Mouse (Mus musculus) cerebellum, postnatal 36 days (tissue): ENCODE results near the gene Naglu.

ENCODE experiments used
- DNase-seq, 2 experiments: peaks; one replicate each; pipeline ENCODE4 v3.0.0; 2021 to 2022; ENCODE audit warnings: mixed read lengths in 2 of 2

Gene Naglu

DNA sequence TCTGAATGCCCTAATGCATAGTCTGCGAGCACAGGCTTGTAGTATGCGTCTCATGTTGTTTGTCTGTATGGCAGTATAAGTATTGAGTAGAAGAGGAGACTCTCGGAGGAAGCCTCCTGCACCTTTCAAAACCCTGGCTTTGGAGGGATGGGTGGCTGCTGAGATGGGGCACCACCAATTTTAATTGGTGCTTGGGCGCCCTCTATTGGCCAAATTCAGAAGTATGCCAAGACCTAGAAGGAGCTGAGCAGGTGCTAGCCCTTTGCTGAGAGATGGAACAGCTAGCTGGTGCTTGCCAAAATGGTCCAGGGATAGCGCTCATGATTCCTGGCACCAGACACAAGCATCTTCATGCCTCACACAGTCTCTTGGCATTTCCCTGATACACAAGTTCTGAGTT is 12.0 kb upstream of the Naglu start:
- peak; percentile 89 to 95 for DNase-seq

DNA sequence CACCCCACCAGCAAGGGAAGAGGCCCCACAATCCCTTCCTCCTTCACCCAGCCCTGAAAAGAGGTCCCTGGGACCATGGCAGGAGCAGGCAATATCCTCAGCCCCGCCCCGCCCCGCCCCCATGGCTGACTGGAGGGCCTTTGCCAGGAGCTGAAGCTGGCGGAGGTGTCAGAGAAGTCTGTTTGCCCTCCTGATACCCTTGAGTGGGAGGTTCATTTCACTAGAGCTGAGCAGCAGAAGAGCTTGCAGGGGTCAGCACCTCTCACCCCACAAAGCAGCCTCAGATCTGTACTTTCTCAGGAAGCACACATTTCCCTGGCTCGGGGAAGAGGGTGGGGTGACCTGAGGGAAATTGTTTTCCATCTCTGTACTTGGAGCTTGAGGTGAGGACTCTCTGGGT is 11.1 kb upstream of the Naglu start:
- DNase-seq, result no peak

DNA sequence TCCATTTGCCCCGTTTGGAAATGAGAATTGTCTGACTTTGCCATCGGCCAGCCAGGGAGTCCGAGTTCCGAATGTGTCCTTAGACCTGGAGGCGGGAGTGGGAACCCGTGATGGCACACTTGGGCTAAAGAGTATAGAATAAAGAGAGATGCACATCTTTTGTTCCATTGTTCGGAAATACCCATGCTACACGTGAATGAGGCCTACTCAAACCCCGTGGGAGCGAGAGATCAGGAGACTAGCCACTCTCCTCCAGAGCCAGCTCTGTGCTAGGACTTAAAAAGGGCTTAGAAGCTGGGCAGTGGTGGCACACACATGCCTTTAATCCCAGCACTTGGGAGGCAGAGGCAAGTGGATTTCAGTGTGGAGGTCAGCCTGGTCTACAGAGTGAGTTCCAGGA is 10.3 kb upstream of the Naglu start:
- no peak for DNase-seq

DNA sequence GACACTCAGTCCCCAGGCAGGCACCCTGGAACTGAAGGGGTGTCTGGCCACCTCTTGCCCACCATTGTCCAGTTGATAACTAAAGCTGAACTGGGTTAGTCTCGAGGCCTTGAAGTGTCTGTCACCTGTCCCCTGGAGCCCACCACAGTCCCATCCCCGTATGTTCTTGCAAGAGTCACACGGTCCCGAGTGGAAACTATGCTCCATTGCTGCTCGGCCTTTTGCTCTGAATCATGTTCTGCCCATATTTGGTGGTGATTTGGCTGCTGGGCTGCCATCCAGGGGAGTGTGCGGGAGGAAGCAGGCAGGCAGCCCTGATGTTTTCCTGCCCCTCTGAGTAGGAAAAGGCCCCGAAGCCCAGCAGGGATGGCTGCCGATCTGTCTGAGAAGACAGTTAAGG is 9.7 kb upstream of the Naglu start:
- peak; percentile 57 to 67 for DNase-seq

DNA sequence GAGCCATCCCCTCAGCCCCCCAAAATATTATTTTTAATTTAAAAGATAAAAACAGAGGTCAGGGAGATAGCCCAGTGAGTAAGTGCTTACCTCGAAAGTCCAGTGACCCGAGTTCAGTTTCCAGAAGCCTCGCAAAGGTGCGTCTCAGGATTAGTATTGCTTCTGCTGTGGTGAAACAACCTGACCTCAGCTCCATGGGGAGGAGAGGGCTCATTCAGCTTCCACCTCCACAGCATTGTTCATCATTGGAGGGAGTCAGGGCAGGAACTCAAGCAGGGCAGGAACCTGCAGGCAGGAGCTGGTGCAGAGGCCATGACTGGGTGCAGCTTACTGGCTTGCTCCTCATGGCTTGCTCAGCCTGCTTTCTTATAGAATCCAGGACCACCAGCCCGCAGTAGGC is 8.8 kb upstream of the Naglu start:
- DNase-seq, result no peak

DNA sequence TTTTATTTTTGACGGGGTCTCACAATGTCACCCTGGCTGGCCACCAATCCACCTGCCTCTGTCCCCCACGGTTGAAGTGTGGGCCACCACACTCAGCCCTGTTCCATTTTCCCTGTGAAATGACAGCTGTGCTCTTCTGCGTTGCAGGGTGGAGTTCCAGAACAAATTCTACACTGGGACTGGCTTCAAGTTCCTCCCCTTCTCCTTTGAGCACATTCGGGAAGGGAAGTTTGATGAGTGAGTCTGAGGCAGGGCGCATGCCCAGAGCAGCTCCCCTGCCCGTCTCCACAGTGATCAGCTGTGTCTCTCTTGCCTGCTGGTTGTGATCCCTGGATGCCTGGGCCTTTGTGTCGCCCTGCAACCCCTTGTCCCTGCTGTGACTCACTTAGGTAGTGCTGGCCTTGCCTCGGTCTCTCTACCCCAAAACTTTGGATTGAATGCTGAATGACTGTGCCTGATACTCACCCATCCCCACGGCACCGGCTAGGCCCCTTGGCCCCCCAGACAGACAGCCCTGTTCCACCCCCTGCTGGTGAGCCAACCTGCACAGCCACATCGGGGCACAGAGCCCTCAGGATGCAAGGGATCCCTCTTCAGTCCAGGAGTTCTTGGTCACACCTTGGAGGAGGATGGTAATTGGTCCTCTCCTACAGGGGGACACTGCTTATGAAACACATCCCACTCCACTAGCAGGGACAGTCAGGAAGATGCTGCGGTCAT is 7.5 kb upstream of the Naglu start:
- no peak for DNase-seq

DNA sequence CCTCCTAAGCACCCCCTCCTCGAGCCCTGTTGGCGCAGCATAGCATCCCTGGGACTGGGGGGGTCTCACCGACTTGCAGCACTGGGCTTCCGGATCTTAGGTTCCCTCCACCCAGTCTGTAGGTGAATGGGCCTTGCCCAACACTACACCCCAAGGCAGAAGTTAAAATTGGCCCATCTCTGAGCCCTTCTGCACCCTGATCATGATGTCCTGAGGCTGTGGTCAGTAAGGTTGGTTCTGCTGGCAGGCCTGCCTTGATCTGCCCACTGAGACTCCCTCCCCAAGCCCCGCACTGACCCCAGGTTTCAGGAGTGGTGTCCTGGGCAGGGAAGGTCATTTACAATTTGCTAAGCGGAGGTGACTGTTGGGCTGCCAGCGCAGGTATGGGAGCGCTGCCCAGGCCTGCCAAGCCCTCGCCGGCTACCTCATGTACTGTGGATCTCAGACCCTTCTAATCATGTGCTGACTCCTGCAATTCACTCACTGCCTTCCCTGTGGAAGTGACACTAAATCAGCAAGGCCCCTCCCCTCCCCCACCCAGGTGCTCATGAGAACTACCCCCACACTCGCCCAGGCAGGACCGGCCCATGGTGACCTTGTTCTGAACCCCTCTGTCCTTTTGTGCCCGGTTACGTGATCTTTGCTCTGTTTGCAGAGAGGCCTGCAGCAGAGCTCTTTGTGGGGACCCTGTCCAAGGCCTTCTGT is 6.7 kb upstream of the Naglu start:
- no peak for DNase-seq

DNA sequence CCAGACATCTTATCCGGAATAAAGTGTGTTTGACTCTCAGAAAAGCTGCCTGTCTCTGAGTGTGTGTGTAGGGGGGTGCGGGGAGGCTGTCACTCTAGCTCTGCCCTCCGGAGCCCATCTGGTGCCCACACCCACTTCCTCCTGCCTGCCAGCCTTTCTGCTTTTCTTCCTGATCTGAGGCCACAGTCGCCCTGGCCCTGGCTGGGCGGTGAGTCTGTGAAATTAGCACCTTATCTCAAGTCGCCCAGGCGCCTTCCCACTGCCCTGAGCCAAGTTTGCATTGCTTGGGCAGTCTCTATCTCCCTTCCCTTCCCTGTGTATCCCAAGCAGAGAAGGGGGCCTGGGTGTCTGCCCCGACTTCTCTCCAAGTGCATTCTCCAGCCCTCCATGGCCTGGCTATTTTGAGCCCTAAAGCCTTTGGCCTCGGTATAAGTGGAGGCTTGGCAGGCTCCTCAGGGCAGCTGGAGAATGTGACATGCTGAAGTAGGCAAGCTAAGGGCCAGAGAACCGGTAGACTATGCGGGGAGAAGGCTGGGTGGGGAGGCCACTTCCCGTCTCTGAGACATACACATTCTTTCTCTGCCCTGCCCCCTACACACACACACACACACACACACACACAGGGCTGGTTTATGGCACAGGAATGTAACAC is 6.0 kb upstream of the Naglu start:
- peak; percentile 65 to 67 for DNase-seq

DNA sequence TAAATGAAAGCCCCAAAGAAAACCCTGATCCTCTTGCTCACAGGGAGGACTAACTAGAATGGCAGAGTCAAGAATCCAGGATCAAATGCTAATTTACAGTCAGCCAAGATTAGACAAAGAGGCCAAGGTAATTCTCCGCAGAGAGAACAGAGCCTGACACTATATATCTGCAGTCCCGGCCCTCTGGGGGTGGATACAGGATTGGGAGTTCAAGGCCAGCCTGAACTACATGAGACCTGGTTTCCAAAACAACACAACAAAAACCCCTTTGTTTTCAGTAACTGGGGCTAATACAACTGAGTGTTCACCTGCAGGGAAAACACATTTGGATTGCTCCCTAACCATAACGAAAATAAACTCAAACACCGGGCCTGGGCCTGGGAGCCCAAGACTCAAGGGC is 5.3 kb upstream of the Naglu start:
- no peak for DNase-seq

DNA sequence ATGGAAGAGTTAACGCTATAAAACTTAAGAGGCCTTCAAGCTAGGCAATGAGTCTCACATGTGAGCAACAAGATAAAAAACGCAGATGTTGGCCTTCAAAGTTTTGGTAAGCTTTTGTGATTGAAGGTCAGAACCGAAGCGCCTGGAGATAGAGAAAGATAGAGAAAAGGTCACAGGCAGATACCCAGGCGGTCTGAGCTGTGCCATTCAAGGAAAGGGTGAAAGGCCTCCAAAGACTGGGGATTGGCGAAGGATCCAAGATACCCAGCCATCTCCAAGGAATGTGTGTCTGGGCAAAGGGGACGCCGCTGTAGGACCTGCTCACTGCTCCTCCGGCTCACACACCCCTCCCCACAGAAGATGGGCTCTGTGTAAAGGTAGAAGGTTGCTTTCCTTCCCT is 4.8 kb upstream of the Naglu start:
- no peak for DNase-seq

DNA sequence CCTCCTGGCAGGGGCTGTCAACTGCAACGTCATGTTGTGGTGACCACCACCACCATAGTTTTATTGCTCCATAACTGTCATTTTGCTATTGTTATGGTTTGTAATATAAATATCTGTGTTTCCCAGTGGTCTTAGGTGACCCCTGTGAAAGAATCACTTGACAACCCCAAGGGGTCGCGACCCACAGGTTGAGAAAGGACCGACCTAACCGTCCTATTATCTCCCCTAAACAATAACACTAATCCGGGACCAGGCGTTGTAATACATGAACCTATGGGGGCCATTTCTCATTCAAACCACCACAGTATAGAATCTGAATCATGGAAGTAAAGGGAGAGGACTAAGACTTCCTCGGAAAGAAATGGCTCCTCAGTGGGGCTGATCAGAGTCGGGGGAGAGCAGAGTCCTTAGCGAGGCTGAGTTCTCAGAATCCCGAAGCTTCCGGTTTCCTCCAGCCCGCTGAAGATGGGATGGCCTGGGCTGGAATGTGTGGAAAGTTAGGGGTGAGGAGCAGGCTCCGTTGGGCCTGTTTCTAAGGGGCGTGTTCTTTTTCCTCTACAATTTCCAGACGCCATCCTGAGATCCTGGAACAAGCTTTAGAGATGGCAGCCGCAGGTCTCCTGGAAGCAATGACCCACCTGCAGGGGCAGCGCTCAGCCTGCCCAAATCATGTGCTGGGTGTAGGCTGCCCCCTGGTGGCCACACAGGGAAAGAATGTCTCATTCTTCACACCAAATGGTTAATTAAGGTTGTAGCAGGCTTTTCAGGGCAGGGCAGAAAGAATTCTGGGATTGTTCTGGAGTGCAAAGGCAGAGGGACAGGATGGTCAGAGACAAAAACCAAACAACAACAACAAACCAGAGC is 3.0 kb upstream of the Naglu start:
- peak; percentile 91 to 92 for DNase-seq

DNA sequence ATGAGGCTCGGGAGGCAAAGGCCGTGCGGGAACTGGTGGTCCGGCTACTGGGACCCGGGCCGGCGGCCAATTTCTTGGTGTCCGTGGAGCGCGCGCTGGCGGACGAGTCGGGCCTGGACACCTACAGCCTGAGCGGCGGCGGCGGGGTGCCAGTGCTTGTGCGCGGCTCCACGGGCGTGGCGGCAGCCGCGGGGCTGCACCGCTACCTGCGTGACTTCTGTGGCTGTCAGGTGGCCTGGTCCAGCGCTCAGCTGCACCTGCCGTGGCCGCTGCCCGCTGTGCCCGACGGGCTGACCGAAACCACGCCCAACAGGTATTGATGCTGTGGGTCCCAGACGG is 346 bp downstream of the Naglu start:
- no peak for DNase-seq

DNA sequence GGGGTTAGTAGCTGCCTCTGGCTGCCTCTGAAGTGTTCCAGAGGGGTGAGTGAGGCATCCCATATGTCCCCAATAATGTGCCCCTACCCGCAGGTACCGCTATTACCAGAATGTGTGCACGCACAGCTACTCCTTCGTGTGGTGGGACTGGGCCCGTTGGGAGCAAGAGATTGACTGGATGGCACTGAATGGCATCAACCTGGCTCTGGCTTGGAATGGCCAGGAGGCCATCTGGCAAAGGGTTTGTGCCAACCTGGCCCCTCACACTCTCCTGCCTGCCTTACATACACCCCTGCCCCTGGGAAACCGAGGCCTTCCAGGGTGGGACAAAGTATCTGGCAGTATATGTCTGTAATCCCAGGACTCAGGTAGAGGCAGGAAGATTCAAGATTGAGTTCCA is 1.2 kb downstream of the Naglu start:
- no peak for DNase-seq

DNA sequence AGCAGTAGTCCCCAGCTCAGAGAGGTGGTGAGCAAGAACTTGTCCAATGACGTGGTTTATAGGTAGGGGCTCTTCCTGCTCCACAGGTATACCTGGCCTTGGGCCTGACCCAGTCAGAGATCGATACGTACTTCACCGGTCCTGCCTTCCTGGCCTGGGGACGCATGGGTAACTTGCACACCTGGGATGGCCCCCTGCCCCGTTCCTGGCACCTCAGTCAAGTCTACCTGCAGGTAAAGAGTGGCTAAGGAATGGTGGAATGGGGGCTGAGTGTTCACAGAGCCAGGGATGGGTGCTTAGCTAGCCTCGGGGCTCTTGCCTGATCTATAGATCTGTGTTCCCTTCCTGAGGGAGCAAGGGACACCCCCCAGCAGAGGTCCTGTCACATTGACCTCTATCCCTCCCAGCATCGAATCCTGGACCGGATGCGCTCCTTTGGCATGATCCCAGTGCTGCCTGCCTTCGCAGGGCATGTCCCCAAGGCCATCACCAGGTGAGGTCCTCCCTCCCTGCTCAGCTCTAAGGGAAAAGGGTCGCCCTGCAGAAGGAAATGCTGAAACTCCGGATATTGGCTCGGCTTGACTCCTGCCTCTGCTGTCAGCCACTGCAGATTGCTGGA is 2.1 kb downstream of the Naglu start:
- no peak for DNase-seq

DNA sequence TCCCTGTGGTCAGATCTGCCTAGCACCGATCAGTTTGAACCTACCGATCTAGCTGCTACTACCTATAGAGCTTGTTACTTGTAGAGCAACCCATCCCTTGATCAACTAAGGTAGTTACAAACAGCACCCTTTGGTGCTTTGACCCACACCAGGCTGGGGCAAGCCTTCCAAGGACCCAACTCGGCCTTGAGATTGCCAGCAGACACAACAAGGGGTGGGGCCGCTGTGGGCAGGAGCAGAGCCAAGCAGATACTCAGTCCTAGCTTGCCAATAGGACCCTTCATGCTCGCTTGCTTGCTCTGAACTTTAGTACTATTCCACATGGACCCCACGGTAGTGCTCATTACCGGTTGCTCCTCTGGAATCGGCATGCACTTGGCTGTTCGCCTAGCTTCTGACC is 8.3 kb downstream of the Naglu start, which contains the start of gene Hsd17b1:
Gene Hsd17b1, plus strand, starts transcription at position 291 of the 400 bp plus-strand sequence.
- DNase-seq, result no peak

DNA sequence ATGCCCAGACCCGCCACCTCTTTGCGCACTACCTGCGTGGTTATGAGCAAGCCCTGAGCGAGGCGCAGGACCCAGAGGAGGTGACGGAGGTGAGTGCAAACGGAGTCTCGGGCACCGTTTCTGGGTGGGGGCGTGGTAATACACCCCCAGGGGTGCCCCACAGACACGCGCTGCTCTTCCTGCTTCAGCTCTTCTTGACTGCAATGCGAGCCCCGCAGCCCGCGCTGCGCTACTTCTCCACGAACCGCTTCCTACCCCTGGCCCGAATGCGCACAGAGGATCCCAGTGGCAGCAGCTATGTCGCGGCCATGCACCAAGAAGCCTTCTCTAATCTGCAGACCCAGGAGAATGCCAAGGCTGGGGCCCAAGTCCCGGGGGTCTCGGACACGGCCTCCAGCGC is 9.9 kb downstream of the Naglu start:
- DNase-seq, result no peak

DNA sequence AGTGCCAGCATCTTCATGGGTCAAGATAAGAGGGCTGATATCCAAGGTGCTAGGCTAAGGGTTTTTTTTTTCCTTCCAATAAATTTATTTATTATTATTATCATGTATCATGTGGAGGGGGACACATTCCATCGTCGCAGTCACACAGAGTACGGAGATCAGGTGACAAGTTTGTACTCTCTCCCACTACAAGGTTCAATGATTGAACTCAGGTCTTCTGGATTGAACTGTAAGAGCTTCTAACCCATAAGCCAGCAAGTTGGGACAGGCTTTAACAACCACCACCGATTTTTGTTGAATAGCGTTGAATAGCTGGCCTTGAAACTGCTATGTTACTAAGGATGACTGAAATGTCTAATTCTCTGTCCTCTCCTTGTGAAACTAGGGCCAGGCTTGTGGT is 10.6 kb downstream of the Naglu start:
- DNase-seq, result no peak

DNA sequence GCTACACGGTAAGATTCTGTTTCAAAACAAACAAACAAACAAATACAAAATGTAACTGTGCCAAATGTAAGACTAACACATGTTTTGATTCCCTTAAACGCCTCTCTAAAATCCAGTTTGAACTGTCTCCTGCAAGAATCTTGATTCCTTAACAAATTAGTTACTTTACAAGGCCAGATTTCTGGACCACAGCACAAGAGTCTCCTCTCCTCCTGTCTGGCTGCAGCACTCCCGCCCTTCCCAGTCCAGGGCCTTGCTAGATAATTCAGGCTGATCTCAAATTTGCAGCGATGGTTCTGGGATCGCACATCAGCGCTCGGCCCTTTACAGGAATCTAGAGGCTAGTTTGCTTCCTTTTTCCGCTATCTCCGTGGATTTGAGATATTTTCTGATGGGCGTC is 11.8 kb downstream of the Naglu start:
- DNase-seq, result no peak

DNA sequence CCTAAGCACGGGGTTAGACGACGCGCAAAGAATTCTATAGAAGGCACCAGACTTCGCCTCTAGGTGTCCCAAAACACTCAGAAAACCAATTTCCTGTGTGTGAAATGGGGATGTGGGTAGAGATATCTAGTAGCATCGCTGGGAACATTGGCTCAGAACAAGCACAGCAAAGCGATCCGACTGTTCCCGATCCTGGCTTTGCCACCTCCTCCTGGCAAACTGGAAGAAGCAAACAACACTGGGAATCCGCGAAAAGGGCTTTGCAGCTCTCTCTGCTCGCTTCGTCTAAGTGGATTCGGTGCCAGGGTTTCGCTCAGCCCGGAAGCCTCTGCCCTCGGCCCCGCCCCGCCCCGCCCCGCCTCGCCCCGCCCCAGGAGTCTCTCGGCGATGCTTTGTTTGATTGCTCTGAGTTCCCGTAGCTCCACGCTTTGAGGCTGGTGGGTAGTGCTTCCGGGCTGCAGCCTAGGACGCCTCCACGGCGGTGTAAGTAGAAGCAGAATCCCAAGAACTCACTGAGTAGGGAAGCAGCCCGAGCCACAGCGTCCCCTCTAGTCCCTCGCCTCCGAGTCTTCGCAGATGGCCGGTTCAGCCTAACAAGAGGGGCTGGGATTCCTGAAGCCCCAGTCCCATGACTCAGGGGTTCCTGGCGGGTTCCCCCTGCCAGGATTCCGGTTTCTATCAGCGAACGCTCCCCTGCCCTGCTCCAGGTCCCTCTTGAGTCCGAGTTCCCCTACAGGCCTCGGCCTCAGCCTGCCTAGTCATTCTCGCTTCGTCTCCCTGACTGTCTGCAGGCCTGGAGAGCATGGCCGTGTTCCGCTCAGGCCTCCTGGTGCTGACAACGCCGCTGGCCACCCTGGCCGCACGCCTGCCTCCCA is 12.6 kb downstream of the Naglu start, which contains the start of gene Coasy:
Gene Coasy, plus strand, starts transcription at position 358 of the 875 bp plus-strand sequence.
- peak; percentile 87 to 88 for DNase-seq

DNA sequence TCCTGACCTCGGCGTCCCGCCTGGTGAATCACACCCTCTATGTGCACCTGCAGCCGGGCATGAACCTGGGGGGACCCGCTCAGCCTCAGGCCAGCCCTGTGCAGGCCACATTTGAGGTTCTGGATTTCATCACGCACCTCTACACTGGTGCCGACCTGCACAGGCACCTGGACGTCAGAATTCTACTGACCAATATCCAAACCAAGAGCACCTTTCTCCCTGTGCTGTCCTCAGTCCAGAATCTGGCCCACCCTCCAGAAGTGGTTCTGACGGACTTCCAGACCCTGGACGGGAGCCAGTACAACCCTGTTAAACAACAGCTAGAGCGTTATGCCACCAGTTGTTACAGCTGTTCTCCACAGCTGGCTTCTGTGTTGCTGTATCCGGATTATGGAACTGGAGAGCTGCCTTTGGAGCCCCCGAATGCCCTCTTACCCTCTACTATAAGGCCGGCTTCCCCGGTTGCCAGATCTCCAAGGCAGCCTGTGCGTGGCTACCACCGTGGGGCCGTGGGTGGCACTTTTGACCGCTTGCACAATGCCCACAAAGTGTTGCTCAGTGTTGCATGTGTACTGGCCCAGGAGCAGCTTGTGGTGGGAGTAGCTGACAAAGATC is 13.4 kb downstream of the Naglu start:
- DNase-seq, result no peak

DNA sequence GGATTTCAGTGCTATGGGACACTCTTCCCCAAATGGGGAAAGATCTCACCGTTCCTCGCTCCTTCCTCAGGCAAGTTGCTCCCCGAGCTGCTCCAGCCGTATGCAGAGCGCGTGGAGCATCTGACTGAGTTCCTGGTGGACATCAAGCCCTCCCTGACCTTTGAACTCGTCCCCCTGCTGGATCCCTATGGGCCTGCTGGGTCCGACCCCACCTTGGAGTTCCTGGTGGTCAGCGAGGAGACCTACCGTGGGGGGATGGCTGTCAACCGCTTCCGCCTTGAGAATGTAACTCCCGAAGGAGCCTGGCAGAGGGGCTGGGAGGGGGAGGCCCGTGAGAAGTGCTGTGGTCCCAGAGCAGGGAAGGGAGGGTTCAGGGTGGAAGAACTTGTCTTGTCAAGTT is 14.4 kb downstream of the Naglu start:
- no peak for DNase-seq
